Mouse (Mus musculus) stomach, embryonic 14.5 days (tissue): ENCODE measurements around the gene Dvl3. TPM values are rescaled to one million over a fixed set of nuclear protein-coding genes. Genes with fewer than 3 reads are reported as not detected.

Experiments used
- ATAC-seq: fragments of 200-750 bp; cut with Nextera tagmentation; 2 replicates; pipeline ENCODE4 v1.8.0; 2017; ENCODE audit warnings: low read depth, moderate TSS enrichment; ENCODE audit not compliant: insufficient number of reproducible peaks, insufficient read depth, low FRiP score
- H3K27ac ChIP-seq: fragments of 300-500 bp; sonication (generic); 2 replicates; pipeline ENCODE4 v1.5.1; 2014; ENCODE audit warnings: mild to moderate bottlenecking, low read length, moderate library complexity, mixed read lengths
- H3K27me3 ChIP-seq: fragments of 300-500 bp; sonication (generic); 2 replicates; pipeline ENCODE4 v1.6.1; 2014; ENCODE audit warnings: low read length, control low read depth, mixed read lengths; ENCODE audit not compliant: control insufficient read depth, insufficient read depth
- H3K36me3 ChIP-seq: fragments of 300-500 bp; sonication (generic); 2 replicates; pipeline ENCODE4 v1.6.1; 2014; ENCODE audit warnings: mild to moderate bottlenecking, control low read depth, low read length, moderate library complexity, mixed read lengths; ENCODE audit not compliant: control insufficient read depth, insufficient read depth
- H3K4me1 ChIP-seq: fragments of 300-500 bp; sonication (generic); 2 replicates; pipeline ENCODE4 v1.6.1; 2014; ENCODE audit warnings: low read length, control low read depth, mixed read lengths; ENCODE audit not compliant: control insufficient read depth, insufficient read depth
- H3K4me2 ChIP-seq: fragments of 300-500 bp; sonication (generic); replicated peaks from 2 replicates; pipeline ENCODE4 v1.6.1; 2014; ENCODE audit warnings: low read depth, low read length, control low read depth
- H3K4me3 ChIP-seq: fragments of 300-500 bp; sonication (generic); 2 replicates; pipeline ENCODE4 v1.5.1; 2014; ENCODE audit warnings: low read depth, low read length, control low read depth
- H3K9ac ChIP-seq: fragments of 300-500 bp; sonication (generic); replicated peaks from 2 replicates; pipeline ENCODE4 v1.6.1; 2014; ENCODE audit warnings: low read depth, mild to moderate bottlenecking, control low read depth, low read length, moderate library complexity, mixed read lengths
- H3K9me3 ChIP-seq: fragments of 300-500 bp; sonication (generic); 2 replicates; pipeline ENCODE4 v1.6.1; 2016; ENCODE audit warnings: low read depth, low read length, control low read depth; ENCODE audit not compliant: control insufficient read depth
- WGBS: fragments of 180-500 bp; shearing (Covaris S2); extraction: QIAGEN DNeasy Blood & Tissue Kit; methylation state at CpG from one replicate; pipeline ENCODE4 v1.1.7; 2014; 5-methylcytosine and 5-hydroxymethylcytosine counted together
- polyA plus RNA-seq: library from polyadenylated mRNA; unstranded; fragments of >200 nt; fragmentation: Nextera tagmentation; extraction: Ambion mirVana; gene quantifications from 2 replicates; pipeline ENCODE4 v1.2.1, GENCODE M21; 2014

Gene Dvl3
- polyA plus RNA-seq, 1 experiment from 2014 or later: 31.7 TPM

DNA sequence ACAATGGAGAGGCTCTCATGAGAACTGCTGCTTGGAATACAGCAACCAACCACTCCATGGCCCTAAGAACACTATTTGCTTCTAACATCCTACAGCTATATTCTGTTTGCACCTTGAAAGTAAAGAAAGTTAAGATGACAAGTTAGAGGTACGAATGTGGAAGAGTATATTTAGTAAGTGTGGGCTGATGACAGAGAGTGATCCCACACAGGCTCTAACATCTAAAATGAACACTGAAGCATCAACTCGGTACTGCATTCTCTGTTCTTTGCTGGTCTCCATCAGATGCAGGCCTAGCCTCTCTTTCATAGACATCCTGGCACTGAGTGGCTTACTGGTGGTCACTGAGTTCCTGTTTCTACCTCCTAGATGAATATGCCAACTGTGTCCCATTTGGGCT, 27.5 kb upstream of the Dvl3 start:
- Histone ChIP-seq H3K9me3 (no peaks in the 10 kb centered on the region), H3K36me3 (no peaks in the 10 kb centered on the region), H3K4me1 (no peaks in the 10 kb centered on the region), H3K27ac (no peak overlapping the region), H3K4me2 (no peak overlapping the region), H3K9ac (no peak overlapping the region), H3K4me3 (no peak overlapping the region), H3K27me3 (no peaks in the 10 kb centered on the region)
- WGBS: 75% methylated on average over 2 of the region's 2 CpGs
- no peak for ATAC-seq

DNA sequence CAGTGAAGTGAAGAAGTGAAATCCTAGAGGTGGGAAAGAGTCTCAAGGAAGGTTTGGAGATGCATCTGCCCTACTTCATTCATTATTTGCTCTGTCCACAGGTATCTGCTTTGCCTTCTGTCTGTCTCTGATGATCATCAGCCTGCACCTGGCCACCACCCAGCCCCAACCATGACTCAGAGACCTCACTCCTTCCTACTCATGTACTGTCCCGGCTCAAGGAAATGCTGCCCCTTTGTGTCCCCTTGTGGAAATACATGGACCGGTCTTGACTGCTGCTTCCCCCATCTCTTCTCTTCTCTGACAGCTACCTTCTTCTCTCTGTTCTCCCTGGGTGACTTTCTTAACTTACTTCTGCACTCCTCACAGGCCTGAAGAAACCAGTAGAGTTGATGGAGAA, 26.2 kb upstream of the Dvl3 start:
- 47% methylated on average over 2 of the region's 2 CpGs for WGBS
- no peak overlapping the region for H3K4me2 ChIP-seq
- no peaks in the 10 kb centered on the region for H3K27me3 ChIP-seq
- no peak for ATAC-seq
- no peak overlapping the region for H3K4me3 ChIP-seq
- H3K4me1 ChIP-seq: no peaks in the 10 kb centered on the region
- no peaks in the 10 kb centered on the region for H3K9me3 ChIP-seq
- H3K36me3 ChIP-seq: no peaks in the 10 kb centered on the region
- no peak overlapping the region for H3K9ac ChIP-seq
- no peak overlapping the region for H3K27ac ChIP-seq

DNA sequence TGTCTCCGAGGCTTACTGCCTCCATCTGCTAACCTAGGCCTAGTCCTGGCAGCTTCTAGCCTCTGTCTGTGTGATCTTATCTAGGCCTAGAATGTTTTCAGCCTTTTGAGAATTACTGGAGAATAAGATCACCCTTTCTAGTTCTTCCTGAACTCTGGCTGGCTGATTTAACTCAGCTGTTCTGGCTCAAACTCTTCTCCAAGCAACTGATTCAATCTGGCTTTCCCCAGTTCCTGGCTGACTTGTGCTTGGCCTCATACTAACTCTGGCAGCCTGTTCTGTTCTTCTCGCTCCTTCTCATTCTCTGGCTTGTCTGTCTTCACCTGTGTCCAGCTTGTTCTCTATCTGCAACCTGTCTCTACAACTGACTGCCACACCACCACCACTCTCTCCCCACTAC, 25.5 kb upstream of the Dvl3 start:
- H3K36me3 ChIP-seq: no peaks in the 10 kb centered on the region
- no peak overlapping the region for H3K4me3 ChIP-seq
- no peaks in the 10 kb centered on the region for H3K9me3 ChIP-seq
- no peak overlapping the region for H3K9ac ChIP-seq
- no peak overlapping the region for H3K4me2 ChIP-seq
- H3K27ac ChIP-seq: no peak overlapping the region
- WGBS: 62% methylated on average over 2 of the region's 2 CpGs
- H3K4me1 ChIP-seq: no peaks in the 10 kb centered on the region
- no peak for ATAC-seq
- no peaks in the 10 kb centered on the region for H3K27me3 ChIP-seq

- H3K27me3 ChIP-seq: no peaks in the 10 kb centered on the region
- H3K4me1 ChIP-seq: peaks cover 4% of the 10 kb centered on the region; the same call in 1 of the 2 replicates
- ATAC-seq: no peak
- no peak overlapping the region for H3K4me2 ChIP-seq
- WGBS: 71% methylated on average over 2 of the region's 2 CpGs
- no peaks in the 10 kb centered on the region for H3K9me3 ChIP-seq
- no peak overlapping the region for H3K27ac ChIP-seq
- no peaks in the 10 kb centered on the region for H3K36me3 ChIP-seq
- H3K9ac ChIP-seq: no peak overlapping the region
- H3K4me3 ChIP-seq: no peak overlapping the region
These were observed 23.3 kb upstream of the Dvl3 start for GRCm38 (mm10) chr16:20493452-20493851.

DNA sequence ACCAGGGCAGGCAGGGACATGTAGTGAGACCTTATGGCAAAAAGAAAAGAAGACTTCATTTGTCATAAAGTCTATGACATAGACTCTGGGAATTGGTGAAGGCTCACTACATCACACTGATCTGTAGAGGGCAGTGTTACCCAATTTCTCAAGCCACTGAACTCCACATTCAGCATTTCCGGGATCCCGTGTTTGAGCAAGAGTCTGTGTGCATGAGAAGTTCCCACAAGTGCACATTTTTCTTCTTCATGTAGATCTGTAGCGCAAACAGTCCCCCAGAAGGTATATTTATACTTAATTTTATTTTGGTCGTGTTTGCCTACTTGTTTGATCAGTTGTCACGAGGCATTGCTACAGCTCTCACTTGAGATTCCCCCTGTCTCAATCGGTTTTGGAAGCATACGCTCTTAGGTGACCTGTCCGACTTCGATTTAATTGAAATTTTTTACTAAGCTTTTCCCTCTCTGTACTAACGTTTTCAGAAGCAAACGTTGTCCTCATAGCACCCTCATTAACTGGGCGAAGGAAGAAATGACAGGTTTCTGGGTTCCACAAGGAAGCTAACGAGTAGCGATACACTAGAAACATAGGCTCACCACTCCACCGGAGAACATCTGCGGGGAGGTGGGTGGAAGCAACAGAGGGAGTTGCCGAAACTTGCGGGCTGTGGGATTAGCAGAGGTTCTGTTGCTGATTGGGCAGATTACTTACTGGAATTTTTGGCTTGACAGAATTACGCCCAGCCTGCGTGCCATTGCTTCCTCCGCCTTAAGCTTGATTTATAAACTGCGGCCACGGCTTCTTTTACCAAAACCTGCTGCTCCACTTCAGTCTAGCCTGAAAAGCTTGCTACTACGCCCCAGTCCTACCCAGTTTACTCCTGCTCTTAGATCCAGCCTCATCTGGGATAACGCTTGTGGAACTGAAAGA, 19.8 kb upstream of the Dvl3 start:
- no peak overlapping the region for H3K9ac ChIP-seq
- H3K9me3 ChIP-seq: no peaks in the 10 kb centered on the region
- no peaks in the 10 kb centered on the region for H3K27me3 ChIP-seq
- peaks cover 14% of the 10 kb centered on the region for H3K36me3 ChIP-seq
- H3K4me1 ChIP-seq: peaks cover 4% of the 10 kb centered on the region; the same call in 1 of the 2 replicates
- peak overlapping the region; percentile 20 for H3K4me3 ChIP-seq
- no peak overlapping the region for H3K27ac ChIP-seq
- 0 out of 2 replicates have a peak, but pooled peaks have one; percentile 6 for ATAC-seq
- 22% methylated on average over 25 of the region's 25 CpGs for WGBS
- H3K4me2 ChIP-seq: peak overlapping the region; percentile 33

GRCm38 (mm10) chr16:20497980-20498676, 18.7 kb upstream of the Dvl3 start:
- H3K9me3 ChIP-seq: no peaks in the 10 kb centered on the region
- H3K4me2 ChIP-seq: peak overlapping the region; percentile 85
- no peak overlapping the region; the same call in 1 of the 2 replicates for H3K9ac ChIP-seq
- H3K4me1 ChIP-seq: peaks cover 4% of the 10 kb centered on the region; the same call in 1 of the 2 replicates
- H3K27ac ChIP-seq: 0 out of 2 replicates have a peak overlapping the region, but pooled peaks have one; percentile 64
- WGBS: 11% methylated on average over 16 of the region's 16 CpGs
- H3K36me3 ChIP-seq: peaks cover 26% of the 10 kb centered on the region
- peak overlapping the region; percentile 90 for H3K4me3 ChIP-seq
- no peak; the same call in 1 of the 2 replicates for ATAC-seq
- no peaks in the 10 kb centered on the region for H3K27me3 ChIP-seq

DNA sequence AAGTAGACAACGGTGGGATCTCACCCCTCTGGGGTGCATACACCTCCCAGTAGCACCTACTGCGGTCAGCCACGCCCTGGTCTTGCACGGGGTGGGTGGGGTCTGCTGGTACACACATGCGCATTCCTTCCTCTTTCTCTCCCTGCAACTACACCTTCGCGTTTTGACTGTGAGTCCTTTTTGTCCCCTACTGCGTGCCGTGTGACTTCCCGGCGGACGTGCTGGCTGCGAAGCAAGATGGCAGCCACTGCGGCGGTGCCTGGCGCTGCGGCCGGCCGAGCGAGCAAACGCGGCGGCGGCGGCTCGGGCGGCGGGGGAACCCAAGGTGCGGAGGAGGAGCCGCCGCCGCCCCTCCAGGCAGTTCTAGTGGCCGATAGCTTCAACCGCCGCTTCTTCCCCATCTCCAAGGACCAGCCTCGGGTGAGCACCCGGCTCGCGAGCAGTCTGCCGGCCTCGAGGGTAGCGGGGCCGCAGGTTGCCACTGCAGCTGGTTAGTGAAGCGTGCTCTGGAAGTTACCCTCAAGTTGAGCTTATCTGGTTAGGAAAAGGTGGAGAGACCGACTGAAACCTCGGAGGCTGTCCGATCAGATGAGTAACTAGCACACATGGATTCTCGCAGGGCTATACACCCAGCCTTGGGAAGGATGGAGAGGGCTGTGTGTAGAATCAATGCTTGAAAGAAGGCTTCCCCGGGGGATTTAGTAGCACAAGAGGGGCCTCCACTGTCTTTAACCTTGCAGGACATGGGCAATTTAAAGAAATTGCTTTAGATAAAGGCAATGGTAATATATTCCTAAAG, 17.9 kb upstream of the Dvl3 start, which contains the start of gene Eif2b5:
Gene Eif2b5, plus strand, starts transcription at position 141 of the 799 bp plus-strand sequence.
- under 1% methylated on average over 49 of the region's 49 CpGs for WGBS
- Histone ChIP-seq H3K4me1 (peaks cover 4% of the 10 kb centered on the region; the same call in 1 of the 2 replicates), H3K36me3 (peaks cover 33% of the 10 kb centered on the region), H3K27ac (peak within 1 kb of the TSS; percentile 64; the same call in 1 of the 2 replicates), H3K4me2 (peak within 1 kb of the TSS; percentile 85), H3K9ac (peak within 1 kb of the TSS; percentile 94), H3K9me3 (no peaks in the 10 kb centered on the region), H3K4me3 (peak within 1 kb of the TSS; percentile 90), H3K27me3 (no peaks in the 10 kb centered on the region)
- peak; percentile 96 for ATAC-seq

GRCm38 (mm10) chr16:20506000-20506399, 10.8 kb upstream of the Dvl3 start:
- Histone ChIP-seq H3K36me3 (peaks cover 93% of the 10 kb centered on the region), H3K9me3 (no peaks in the 10 kb centered on the region), H3K27ac (no peak overlapping the region), H3K27me3 (no peaks in the 10 kb centered on the region), H3K4me1 (no peaks in the 10 kb centered on the region), H3K4me3 (no peak overlapping the region), H3K9ac (no peak overlapping the region), H3K4me2 (no peak overlapping the region)
- ATAC-seq: no peak
- 83% methylated on average over 8 of the region's 8 CpGs for WGBS
